Mouse (Mus musculus): ENCODE measurements around the gene E030025P04Rik.

The E030025P04Rik gene

DNA sequence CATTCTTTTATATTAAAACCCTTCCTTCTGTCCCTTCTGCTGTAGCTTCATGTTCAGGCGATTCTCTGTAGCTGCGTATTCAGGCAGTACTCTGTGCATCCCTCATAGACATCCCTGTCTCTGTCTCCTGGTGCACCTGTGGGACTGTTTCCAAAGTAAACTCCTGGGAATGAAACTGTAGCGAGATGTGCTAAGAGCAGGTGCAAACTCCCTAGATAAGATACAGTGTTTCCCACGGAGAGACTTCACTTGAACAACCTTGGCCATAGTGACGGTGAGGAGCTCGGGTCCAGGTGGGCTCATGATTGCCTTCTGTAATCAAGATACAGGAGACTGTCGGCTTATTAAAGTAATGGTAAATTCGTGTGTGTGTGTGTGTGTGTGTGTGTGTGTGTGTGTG lies 41.5 kb downstream of the E030025P04Rik start:
- no peak for DNase-seq (ENCODE audit: low spot score in 2 of 2)

- DNase-seq (ENCODE audit: low spot score in 2 of 2): no peak
Measured at GRCm38 (mm10) chr11:109100266-109100665, 43.9 kb downstream of the E030025P04Rik start.

DNA sequence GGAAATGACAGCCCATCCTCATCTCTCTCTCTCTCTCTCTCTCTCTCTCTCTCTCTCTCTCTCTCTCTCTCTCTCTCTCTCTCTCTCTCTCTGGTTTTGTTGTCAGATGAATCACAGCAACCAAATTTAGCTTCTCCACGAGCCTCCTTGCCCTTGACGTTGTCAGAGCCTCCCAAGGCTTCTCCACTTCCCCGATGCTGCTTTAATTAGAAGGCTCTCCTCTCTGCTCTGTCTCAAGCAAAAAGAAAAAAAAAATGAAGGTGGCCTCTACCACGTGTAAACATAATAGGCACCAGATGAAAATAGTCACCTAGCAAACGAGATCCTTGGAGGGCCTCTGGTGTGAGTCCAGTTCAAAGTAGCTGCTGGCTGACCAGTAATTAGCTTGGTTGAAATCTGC lies 52.3 kb downstream of the E030025P04Rik start:
- no peak for DNase-seq (ENCODE audit: low spot score in 2 of 2)

All from urinary bladder, postnatal 4 days (tissue).